Mouse (Mus musculus): ENCODE data around the gene M1ap. TPM values are rescaled to one million over a fixed set of nuclear protein-coding genes. Genes with fewer than 3 reads are reported as not detected.

The M1ap gene
- polyA plus RNA-seq, 1 experiment: not detected

DNA sequence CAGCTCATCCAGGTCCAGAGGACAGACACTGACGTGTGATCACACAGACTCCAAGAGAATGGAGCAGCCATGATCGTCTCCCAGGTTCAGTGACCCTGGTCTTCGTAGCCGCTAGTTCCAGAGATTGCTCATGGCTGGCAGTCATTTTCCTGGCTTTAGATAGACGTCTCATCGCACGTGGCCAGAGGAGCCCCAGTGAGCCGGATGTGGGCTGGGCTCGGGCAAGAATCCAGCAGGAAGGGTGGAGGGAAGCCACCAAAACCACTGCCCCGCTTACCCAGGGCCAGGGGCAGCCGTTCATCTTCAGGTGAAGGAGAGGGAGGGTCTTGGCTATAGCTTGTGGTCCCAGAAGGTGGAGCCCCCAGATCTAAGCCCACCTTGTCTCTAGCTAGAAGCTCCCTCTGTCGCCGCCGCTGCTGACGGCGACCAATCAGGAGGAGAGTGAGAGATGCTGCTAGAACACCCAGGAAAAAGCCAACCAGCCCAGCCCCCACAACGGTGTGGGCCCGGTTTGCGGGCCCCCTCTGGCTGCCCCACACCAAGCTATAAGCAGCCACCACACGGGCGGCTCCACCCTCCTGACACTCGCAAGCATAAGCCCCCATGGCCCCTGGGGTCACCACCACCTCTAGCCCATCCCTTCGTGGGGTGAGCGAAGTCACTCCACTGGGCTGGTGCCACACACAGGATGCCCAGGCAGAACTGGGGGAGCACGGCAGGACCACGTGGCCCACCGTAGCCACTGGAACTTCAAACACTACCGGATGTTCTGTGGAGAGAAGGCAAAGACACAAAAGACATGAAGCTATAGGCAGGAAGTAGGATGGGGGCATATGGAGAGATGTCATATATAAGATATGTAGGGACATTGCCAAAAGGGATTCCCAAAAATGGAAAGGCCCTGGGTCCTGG lies 33.1 kb upstream of the M1ap start:
- 0 out of 2 replicates have a peak, but pooled peaks cover 4% of the 10 kb centered on the region for H3K4me1 ChIP-seq (ENCODE audit: control insufficient read depth, insufficient read depth, low read length)
- H3K4me3 ChIP-seq (ENCODE audit: insufficient read depth, low read length): no peak overlapping the region
- no peak overlapping the region for H3K27ac ChIP-seq (ENCODE audit: insufficient read depth, low read length)
- no peak for TF ChIP-seq POLR2A (IDR thresholded peaks at IDR 0.05; ENCODE audit: low read depth, low read length)
- no peak for TF ChIP-seq CTCF (IDR thresholded peaks at IDR 0.05; ENCODE audit: borderline replicate concordance, insufficient read depth, low read length)

DNA sequence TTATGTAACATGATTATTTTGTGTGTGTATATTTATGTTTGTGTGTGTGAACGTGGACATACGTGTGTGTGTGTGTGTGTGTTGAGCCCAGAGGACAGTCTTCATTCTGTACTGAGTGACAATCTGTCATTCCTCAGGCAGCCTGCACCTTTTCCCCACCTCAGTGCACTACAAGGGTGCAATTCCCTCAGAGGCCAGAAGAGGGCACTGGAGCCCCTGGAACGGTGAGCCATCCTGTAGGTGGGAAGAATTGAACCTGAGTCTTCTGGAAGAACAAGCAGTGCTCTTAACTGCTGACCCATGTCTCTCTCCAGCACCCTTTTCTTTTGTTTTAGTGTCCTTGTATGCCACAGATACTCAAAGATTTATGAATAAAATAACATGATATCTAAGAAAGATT lies 30.8 kb upstream of the M1ap start:
- Histone ChIP-seq H3K4me3 (ENCODE audit: insufficient read depth, low read length) (no peak overlapping the region), H3K4me1 (ENCODE audit: control insufficient read depth, insufficient read depth, low read length) (no peaks in the 10 kb centered on the region), H3K27ac (ENCODE audit: insufficient read depth, low read length) (no peak overlapping the region)
- TF ChIP-seq POLR2A (IDR thresholded peaks at IDR 0.05; ENCODE audit: low read depth, low read length) (no peak), CTCF (IDR thresholded peaks at IDR 0.05; ENCODE audit: borderline replicate concordance, insufficient read depth, low read length) (peak; percentile 71)

DNA sequence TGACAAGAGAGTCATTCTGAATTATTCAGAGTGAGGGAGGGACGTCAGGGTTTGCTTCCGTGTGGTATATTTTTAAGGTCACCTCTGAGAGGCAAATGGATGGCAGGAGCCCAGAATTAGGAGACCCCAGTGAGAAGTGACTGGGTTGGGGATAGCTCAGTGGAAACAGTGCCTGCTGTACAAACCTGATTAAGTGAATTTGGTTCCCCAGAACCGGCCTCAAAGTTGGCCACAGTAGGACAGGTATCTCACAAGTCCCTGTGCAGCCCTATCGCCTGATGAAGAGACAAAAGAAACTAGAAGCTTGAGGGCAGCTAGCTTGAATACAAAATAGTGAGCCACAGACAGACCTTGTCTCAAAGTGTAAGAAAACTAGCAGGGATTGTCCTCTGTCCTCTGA lies 30.2 kb upstream of the M1ap start:
- Histone ChIP-seq H3K27ac (ENCODE audit: insufficient read depth, low read length) (no peak overlapping the region), H3K4me3 (ENCODE audit: insufficient read depth, low read length) (no peak overlapping the region), H3K4me1 (ENCODE audit: control insufficient read depth, insufficient read depth, low read length) (no peaks in the 10 kb centered on the region)
- TF ChIP-seq CTCF (IDR thresholded peaks at IDR 0.05; ENCODE audit: borderline replicate concordance, insufficient read depth, low read length) (no peak), POLR2A (IDR thresholded peaks at IDR 0.05; ENCODE audit: low read depth, low read length) (no peak)

DNA sequence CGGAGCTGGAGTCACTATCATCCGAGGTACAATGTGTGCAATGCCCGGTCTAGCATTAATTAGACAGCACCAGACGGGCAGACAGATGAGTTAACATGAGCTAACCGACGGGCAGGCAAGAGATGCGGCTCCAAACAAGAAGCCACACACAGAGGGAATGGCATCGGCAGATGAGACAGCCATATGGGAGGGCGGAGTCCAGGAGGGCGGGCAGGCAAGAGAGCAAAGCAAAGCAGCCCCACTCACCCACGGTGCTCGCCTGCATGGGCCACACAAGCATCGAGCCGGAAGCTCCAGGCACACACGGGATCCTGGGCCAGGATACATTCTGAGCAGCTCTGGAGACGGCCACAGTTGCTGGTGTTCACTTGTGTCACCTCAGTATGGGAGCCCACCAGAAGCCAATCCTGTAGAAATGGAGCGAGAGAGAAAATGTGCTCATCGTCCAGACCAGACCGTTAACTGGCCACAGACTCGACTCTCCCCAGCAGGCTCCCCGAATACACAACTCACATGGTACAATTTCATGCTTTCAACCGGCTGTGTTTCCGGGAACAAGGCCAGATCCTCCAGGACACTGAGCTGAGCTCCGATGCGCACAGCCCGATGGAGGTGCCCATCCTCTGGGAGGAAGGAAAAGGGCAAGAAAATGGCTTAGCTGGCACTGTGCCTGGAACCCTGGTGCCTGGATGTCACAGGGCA lies 29.5 kb upstream of the M1ap start:
- no peak for TF ChIP-seq POLR2A (IDR thresholded peaks at IDR 0.05; ENCODE audit: low read depth, low read length)
- H3K27ac ChIP-seq (ENCODE audit: insufficient read depth, low read length): no peak overlapping the region
- no peak overlapping the region for H3K4me3 ChIP-seq (ENCODE audit: insufficient read depth, low read length)
- no peaks in the 10 kb centered on the region for H3K4me1 ChIP-seq (ENCODE audit: control insufficient read depth, insufficient read depth, low read length)

DNA sequence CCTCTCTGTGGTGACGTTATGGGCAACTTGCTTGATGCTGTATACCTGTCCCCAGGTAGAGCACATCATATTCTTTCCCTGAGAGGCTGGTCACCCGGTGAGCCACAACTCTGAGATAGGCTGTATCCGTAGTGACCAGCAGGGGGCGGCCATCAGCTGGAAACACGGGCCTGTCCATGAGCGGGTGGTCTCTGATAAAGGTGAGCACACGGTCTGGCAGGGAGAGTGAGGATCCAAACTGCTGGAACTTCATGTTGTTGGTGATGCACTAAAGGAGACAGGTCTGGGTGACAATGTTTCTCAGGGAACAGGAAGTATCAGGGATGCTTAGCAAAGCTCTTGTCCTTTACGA lies 28.9 kb upstream of the M1ap start:
- Histone ChIP-seq H3K4me3 (ENCODE audit: insufficient read depth, low read length) (no peak overlapping the region), H3K4me1 (ENCODE audit: control insufficient read depth, insufficient read depth, low read length) (no peaks in the 10 kb centered on the region), H3K27ac (ENCODE audit: insufficient read depth, low read length) (no peak overlapping the region)
- TF ChIP-seq CTCF (IDR thresholded peaks at IDR 0.05; ENCODE audit: borderline replicate concordance, insufficient read depth, low read length) (peak; percentile 62), POLR2A (IDR thresholded peaks at IDR 0.05; ENCODE audit: low read depth, low read length) (no peak)

DNA sequence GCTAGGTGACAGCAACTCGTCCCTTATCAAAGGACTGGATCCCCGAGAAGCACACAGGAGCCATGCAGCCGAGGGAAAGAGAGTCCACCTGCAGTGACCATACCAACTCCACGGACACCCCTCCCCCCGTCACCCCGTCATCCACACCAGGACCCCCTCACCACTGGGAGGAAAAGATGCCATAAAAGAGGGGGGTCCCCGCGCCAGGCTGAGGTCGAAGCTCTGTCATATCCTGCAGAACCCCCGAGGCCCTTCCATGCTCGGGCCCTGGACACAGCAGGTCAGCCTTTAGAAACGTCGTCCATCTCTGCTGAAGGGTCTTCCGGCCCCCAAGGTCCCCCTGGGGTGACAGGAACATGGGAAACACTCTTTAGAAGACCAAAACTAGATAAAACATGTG lies 28.3 kb upstream of the M1ap start:
- H3K4me1 ChIP-seq (ENCODE audit: control insufficient read depth, insufficient read depth, low read length): no peaks in the 10 kb centered on the region
- no peak for TF ChIP-seq CTCF (IDR thresholded peaks at IDR 0.05; ENCODE audit: borderline replicate concordance, insufficient read depth, low read length)
- TF ChIP-seq POLR2A (IDR thresholded peaks at IDR 0.05; ENCODE audit: low read depth, low read length): no peak
- H3K4me3 ChIP-seq (ENCODE audit: insufficient read depth, low read length): no peak overlapping the region
- H3K27ac ChIP-seq (ENCODE audit: insufficient read depth, low read length): no peak overlapping the region

DNA sequence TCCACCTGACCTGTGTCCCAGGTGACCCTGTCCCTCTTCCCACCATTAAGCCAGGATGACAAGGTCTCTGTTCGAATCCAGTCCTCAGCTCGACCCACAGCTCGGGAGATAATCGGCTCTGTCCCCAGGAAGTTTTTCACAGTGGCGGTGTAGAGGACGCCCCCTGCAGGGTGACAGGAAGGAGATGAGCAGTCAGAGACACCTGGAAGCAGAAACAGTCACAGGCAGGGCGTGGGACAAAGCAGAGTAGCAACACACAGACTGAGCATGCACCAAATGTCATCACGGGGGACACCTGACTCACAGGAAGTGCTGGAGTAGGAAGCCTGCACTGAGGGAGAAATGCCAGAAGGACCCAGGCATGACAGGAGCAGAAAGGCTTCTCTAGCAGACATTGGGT lies 27.2 kb upstream of the M1ap start:
- Histone ChIP-seq H3K4me3 (ENCODE audit: insufficient read depth, low read length) (no peak overlapping the region), H3K4me1 (ENCODE audit: control insufficient read depth, insufficient read depth, low read length) (no peaks in the 10 kb centered on the region), H3K27ac (ENCODE audit: insufficient read depth, low read length) (no peak overlapping the region)
- TF ChIP-seq POLR2A (IDR thresholded peaks at IDR 0.05; ENCODE audit: low read depth, low read length): no peak
- no peak for TF ChIP-seq CTCF (IDR thresholded peaks at IDR 0.05; ENCODE audit: borderline replicate concordance, insufficient read depth, low read length)

DNA sequence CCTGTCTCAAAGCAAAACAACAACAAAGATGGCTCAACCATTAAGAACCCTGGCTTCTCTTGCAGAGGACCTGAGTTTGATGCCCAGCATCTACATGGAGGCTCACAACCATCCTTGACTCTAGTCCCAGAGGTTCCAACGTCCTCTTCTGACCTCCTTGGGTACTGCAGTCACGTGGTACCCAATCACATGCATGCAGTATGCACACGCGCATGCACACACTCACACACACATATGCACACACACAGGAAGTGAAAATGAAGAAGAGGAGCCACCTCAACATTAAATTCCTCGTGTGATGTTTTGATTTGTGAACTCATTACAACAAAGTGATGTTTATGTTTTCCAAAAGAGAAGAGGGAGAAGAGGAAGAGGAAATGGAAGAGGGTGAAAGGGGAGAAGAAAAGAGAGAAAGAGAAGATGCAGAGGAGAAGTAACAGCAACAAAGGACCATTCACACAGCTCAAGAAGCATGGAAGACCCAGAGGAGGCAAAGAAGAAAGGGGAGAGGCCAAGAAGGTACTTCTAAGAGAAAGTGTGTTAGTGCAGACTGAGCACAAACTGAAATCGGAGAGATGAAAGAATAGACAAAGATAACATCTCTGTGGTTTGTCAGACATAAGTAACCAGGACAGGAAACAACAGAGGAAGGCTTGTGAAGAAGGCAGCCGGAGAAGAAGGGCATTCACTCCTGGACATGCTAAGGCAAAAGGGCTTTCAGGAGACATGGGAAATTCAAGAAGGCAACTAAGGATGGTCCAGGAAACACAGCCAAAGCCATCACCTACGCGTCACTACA lies 25.1 kb upstream of the M1ap start:
- H3K27ac ChIP-seq (ENCODE audit: insufficient read depth, low read length): no peak overlapping the region
- H3K4me3 ChIP-seq (ENCODE audit: insufficient read depth, low read length): no peak overlapping the region
- TF ChIP-seq POLR2A (IDR thresholded peaks at IDR 0.05; ENCODE audit: low read depth, low read length): no peak
- no peak for TF ChIP-seq CTCF (IDR thresholded peaks at IDR 0.05; ENCODE audit: borderline replicate concordance, insufficient read depth, low read length)

DNA sequence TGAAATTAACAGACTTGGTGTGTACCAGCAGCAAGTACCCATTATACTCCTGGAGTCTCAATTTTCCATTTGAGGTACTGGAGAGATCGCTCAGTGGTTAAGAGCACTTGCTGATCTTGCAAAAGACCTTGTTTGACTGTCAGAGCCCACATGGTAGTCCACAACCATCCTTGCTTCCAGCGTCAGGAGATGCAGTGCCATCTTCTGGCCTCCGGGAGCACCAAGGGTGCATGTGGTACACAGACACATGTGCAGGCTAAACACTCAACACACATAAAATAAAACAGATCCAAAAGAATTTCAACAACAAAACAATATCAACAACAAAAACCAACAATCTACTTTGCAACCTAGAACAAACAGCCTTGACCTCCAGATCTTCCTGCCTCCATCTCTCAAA lies 21.7 kb upstream of the M1ap start:
- no peak overlapping the region for H3K4me3 ChIP-seq (ENCODE audit: insufficient read depth, low read length)
- no peak overlapping the region for H3K27ac ChIP-seq (ENCODE audit: insufficient read depth, low read length)
- TF ChIP-seq CTCF (IDR thresholded peaks at IDR 0.05; ENCODE audit: borderline replicate concordance, insufficient read depth, low read length) (peak; percentile 36; the same call in 1 of the 2 replicates), POLR2A (IDR thresholded peaks at IDR 0.05; ENCODE audit: low read depth, low read length) (no peak)
- H3K4me1 ChIP-seq (ENCODE audit: control insufficient read depth, insufficient read depth, low read length): no peaks in the 10 kb centered on the region

More for the DNA sequence above, 25.1 kb upstream of the M1ap start:
- H3K4me1 ChIP-seq (ENCODE audit: control insufficient read depth, insufficient read depth, low read length): no peaks in the 10 kb centered on the region

Measured in embryonic fibroblast, embryonic 13.5 days (primary cell).